Mouse (Mus musculus) frontal cortex, adult (tissue): ENCODE data around the gene Xpnpep3.
"Not testable (repeated sequence)": the region's sequence is repeated elsewhere in the genome, so short reads cannot be mapped to it uniquely, and the experiment has no call there.

Experiments
- ATAC-seq: cut with Nextera tagmentation; 2 replicates; pipeline ENCODE4 v1.9.2; 2017; ENCODE audit warnings: mild to moderate bottlenecking, moderate library complexity, mixed read lengths; ENCODE audit not compliant: low TSS enrichment

Xpnpep3 gene

DNA sequence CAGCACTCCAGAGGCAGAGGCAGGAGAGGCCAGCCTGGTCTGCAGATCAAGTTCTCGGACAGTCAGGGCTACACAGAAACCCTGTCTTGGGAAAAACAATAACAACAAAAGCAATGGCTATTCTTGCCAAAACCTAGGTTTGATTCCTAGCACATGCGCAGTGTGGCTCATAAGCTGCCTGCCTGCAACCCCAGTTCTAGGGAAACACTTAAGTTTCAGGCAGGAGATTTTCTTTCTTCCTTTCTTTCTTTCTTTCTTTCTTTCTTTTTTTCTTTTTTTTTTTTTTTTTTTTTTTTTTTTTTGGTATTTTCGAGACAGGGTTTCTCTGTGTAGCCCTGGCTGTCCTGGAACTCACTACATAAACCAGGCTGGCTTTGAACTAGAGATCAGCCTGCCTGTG lies 80.3 kb downstream of the Xpnpep3 start:
- ATAC-seq = not testable (repeated sequence)

DNA sequence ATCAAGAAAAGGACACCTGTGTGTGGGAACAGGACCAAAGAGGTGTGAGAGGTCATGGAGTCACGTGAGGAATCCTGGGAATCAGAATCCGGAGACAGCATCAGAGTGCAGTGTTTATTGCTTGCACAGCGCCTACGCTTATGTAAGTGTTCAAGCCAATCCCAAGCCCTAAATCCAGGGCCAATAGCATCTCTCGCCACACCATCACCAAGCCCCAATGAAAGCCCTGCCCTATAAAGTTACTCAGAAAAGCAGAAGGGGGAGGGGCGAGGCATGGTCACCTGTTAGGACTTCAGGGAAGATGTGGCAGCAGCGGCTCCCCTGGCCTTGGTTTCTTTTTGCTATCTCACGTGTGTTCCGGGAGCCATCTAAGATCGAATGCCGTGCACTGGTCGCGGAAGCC lies 81.0 kb downstream of the Xpnpep3 start:
- peak; percentile 74; the same call in 1 of the 2 replicates for ATAC-seq

DNA sequence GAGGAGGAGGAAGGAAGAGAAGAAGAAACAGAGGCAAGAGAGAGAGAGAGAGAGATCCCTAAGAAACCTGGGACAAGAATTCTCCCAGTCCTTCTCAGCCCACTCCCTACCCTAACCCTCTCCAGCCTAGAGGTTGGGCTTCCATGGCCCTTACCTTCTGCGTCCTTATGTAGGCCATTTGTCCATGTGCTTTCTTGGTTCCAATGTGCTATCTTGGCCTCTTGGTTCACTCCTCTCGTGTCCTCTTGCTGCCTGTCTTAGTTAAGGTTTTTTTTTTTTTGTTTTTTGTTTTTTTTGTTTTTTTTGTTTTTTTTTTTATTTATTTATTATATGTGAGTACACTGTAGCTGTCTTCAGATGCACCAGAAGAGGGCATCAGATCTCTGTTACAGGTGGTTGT lies 83.0 kb downstream of the Xpnpep3 start:
- ATAC-seq = no peak

DNA sequence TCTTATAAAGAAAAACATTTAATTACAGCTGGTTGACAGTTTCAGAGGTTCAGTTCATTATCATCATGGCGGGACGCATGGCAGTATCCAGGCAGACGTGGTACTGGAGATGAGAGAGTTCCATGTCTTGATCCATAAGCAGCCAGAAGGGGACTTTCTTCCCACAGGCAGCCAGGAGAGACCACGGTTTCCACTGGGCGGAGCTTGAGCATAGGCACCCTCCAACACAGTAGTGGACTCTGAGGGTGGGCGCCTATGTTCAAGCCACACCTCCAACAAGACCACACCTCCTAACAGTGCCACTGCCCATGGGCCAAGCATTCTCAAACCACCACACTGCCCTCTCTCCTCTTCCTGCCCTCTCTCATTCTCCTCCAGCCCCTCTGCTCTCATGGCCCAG lies 83.8 kb downstream of the Xpnpep3 start:
- ATAC-seq = no peak

DNA sequence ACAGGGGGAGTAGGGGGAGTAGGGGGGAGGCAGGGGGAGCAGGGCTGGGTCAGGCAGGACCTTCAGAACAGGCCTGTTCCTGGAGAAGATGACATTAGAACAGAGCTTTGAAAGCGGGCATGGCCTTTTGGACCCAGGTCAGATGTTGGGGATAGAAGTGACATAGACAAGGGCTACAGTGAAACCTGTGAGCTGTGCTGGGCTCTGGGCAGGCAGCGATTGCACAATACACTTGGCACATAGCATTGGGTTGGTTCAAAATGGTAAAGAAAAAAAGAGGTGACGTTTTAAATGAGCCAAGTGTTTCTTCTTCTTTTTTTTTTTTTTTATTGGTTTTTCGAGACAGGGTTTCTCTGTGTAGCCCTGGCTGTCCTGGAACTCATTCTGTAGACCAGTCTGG lies 85.5 kb downstream of the Xpnpep3 start:
- no peak for ATAC-seq

DNA sequence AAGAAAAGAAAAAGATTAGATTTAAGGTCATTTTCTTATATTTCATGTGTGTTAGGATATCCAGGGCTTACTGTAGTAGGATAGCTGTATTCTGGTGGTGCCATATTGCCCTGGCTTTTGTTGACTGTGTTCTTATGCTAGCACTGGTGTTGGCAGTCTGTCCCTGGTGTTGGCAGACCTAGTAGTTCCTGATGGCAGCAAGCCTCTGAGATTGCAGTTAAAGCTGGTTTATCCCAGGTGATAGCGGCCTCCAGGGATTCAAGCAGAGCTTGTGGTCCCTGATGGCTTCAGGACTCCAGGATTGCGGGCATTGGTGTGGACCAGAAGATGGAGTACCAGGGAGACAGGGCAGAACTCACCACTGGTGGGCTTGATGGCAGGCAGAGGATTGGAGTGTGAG lies 103.5 kb downstream of the Xpnpep3 start:
- no peak for ATAC-seq

DNA sequence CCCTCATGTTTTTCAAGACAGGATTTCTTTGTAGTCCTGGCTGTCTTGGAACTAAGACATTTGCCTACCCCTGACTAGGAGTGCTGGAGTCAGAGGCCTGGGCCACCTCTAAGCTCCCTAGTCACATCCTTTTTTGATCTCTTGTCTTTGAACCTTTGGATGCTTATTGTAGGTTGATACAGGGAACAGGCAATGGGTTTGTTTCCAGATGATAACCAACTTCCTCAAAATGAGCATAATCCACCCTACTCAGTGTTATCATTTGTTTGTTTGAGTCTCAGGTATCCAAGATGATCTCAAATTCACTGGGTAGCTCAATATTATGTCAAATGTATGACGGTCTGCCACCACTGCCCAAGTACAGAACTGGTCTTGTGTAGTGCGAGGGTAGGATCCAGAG lies 104.1 kb downstream of the Xpnpep3 start:
- no peak for ATAC-seq
